Mouse (Mus musculus) testis, adult 2 months (tissue): ENCODE data around the gene Chrdl2. TPM values are rescaled to one million over a fixed set of nuclear protein-coding genes. Genes with fewer than 3 reads are reported as not detected.
"Not testable (repeated sequence)": the region's sequence is repeated elsewhere in the genome, so short reads cannot be mapped to it uniquely, and the experiment has no call there.

Experiments
- H3K27ac ChIP-seq: fragments of 200-500 bp; 2 replicates; pipeline ENCODE4 v1.5.1; 2012; ENCODE audit warnings: low read depth, low read length; ENCODE audit not compliant: control insufficient read depth, insufficient read depth
- H3K27me3 ChIP-seq: fragments of 200-500 bp; 2 replicates; pipeline ENCODE4 v1.6.1; 2012; ENCODE audit warnings: mild to moderate bottlenecking, low read length, moderate library complexity; ENCODE audit not compliant: control insufficient read depth, insufficient read depth
- H3K36me3 ChIP-seq: fragments of 200-500 bp; 2 replicates; pipeline ENCODE4 v1.6.1; 2012; ENCODE audit warnings: mild to moderate bottlenecking, low read length; ENCODE audit not compliant: control insufficient read depth, insufficient read depth
- H3K4me1 ChIP-seq: fragments of 200-500 bp; 2 replicates; pipeline ENCODE4 v1.6.1; 2012; ENCODE audit warnings: low read length; ENCODE audit not compliant: control insufficient read depth, insufficient read depth
- H3K4me3 ChIP-seq: fragments of 200-500 bp; 2 replicates; pipeline ENCODE4 v1.5.1; 2012; ENCODE audit warnings: low read depth, mild to moderate bottlenecking, low read length, moderate library complexity, mixed read lengths; ENCODE audit not compliant: control insufficient read depth
- CTCF ChIP-seq: fragments of 200-500 bp; IDR thresholded peaks from 2 replicates; pipeline ENCODE4 v1.5.1; 2012; ENCODE audit warnings: low read depth, mild to moderate bottlenecking, inconsistent platforms, low read length, moderate library complexity; ENCODE audit not compliant: control insufficient read depth, insufficient read depth, insufficient replicate concordance
- POLR2A ChIP-seq: fragments of 200-500 bp; IDR thresholded peaks from 2 replicates; pipeline ENCODE4 v1.6.1; 2012; ENCODE audit warnings: low read depth, mild to moderate bottlenecking, inconsistent platforms, low read length, moderate library complexity; ENCODE audit not compliant: control insufficient read depth
- polyA plus RNA-seq: library from polyadenylated mRNA; depleted of rRNA; stranded (reverse); fragments of >200 nt; gene quantifications from 2 replicates; pipeline ENCODE4 v1.2.3, GENCODE M21; 2012

Chrdl2 gene
- polyA plus RNA-seq, 1 experiment, result 0.38 TPM

- Histone ChIP-seq H3K27ac (no peak overlapping the region), H3K4me1 (peaks cover 5% of the 10 kb centered on the region), H3K36me3 (no peaks in the 10 kb centered on the region), H3K4me3 (no peak overlapping the region), H3K27me3 (no peaks in the 10 kb centered on the region)
- TF ChIP-seq POLR2A, result no peak
- TF ChIP-seq CTCF, result no peak
These were observed 37.6 kb downstream of the Chrdl2 start for GRCm38 (mm10) chr7:100043605-100044031.

GRCm38 (mm10) chr7:100046486-100046885, 40.5 kb downstream of the Chrdl2 start:
- H3K4me1 ChIP-seq, result peaks cover 5% of the 10 kb centered on the region
- no peak overlapping the region for H3K4me3 ChIP-seq
- no peak overlapping the region for H3K27ac ChIP-seq
- TF ChIP-seq POLR2A (no peak), CTCF (no peak)
- H3K36me3 ChIP-seq, result no peaks in the 10 kb centered on the region
- H3K27me3 ChIP-seq, result no peaks in the 10 kb centered on the region

- no peak overlapping the region for H3K27ac ChIP-seq
- no peak overlapping the region for H3K4me3 ChIP-seq
- no peaks in the 10 kb centered on the region for H3K36me3 ChIP-seq
- TF ChIP-seq POLR2A, result no peak
- TF ChIP-seq CTCF, result no peak
- H3K27me3 ChIP-seq, result no peaks in the 10 kb centered on the region
- no peaks in the 10 kb centered on the region for H3K4me1 ChIP-seq
These were observed 45.9 kb downstream of the Chrdl2 start for GRCm38 (mm10) chr7:100051904-100052303.

DNA sequence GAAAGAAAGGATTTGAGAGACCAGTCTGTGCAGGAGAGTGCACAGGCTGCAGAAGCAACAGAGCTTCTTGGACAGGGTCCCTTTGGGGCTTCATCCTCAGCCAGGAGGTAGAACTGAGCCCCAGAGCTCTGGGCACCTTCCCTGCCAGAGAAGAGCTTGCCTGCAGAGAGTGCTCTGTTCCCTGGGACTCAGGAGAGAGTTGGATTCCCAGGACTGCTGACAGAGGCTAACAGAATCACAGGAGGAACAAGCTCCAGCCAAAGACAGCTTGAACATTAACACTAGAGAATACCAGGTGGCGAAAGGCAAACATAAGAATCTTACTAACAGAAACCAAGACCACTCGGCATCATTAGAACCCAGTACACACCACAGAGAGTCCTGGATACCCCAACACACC, 47.0 kb downstream of the Chrdl2 start:
- not testable (repeated sequence) for H3K36me3 ChIP-seq, H3K4me1 ChIP-seq, H3K27me3 ChIP-seq, H3K4me3 ChIP-seq, H3K27ac ChIP-seq

DNA sequence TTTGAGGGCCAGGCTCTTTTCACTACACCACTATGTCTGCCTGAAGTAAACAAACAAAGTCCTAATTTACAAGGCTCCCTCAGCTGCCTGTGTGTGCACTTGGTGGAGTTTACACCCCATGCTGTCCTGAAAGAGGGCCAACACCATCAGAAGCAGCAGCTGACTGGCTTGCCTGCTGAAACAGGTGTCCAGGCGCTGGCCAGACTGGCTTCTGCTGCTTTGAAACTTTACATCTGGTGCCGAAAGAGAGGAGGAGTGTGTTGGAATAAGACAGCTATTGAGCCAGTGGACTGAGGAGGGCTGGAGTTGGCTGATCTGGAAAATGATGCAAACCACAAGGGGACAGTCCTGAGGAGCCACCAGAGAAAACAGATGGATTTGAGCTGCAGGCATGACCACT, 68.0 kb downstream of the Chrdl2 start:
- Histone ChIP-seq H3K27me3 (no peaks in the 10 kb centered on the region), H3K27ac (no peak overlapping the region), H3K4me3 (no peak overlapping the region), H3K4me1 (no peaks in the 10 kb centered on the region), H3K36me3 (no peaks in the 10 kb centered on the region)
- TF ChIP-seq POLR2A (no peak), CTCF (no peak)

DNA sequence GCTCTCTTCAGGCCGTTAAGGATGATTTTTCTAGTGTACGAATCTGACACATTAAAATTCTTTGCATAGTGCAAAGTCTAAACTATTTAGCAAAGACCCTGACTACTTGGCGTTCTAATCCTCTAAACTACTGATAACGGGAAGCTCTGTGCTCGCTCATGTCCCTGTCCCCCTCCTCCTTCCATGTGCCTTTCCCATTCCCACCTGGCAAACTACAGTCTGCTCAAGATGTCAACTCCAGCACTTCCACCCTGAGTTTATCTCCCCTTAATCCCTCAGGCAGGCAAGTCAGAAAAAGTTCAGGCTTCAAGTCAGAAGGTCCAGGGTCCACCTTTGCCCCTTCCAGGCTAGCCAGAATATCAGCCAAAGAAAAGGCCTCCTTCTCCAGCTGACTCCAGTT, 70.3 kb downstream of the Chrdl2 start:
- no peak overlapping the region for H3K27ac ChIP-seq
- no peak overlapping the region for H3K4me3 ChIP-seq
- no peaks in the 10 kb centered on the region for H3K36me3 ChIP-seq
- H3K27me3 ChIP-seq, result no peaks in the 10 kb centered on the region
- TF ChIP-seq CTCF, result no peak
- TF ChIP-seq POLR2A, result no peak
- H3K4me1 ChIP-seq, result no peaks in the 10 kb centered on the region

DNA sequence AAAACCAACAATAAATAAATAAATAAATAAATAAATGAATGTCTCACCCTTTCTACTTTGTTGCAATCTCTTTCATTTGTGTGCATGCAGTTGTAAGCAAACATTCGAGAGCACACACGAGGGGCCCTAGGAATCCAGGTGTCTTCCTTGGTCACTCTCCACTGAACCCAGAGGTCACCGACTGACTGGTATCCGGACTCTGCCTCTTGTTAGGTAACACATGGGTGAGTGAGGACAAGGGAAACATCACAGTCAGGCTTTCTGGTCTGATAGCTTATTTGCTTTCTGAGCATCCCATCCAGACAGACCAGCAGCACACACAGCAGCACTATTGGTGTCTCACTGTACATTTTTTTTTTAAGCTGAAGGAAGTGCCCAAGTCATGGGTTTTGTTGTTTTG, 71.1 kb downstream of the Chrdl2 start:
- Histone ChIP-seq H3K36me3 (no peaks in the 10 kb centered on the region), H3K27me3 (no peaks in the 10 kb centered on the region), H3K4me3 (no peak overlapping the region), H3K4me1 (no peaks in the 10 kb centered on the region), H3K27ac (no peak overlapping the region)
- no peak for TF ChIP-seq POLR2A
- no peak for TF ChIP-seq CTCF

- Histone ChIP-seq H3K27ac (no peak overlapping the region), H3K27me3 (no peaks in the 10 kb centered on the region), H3K36me3 (no peaks in the 10 kb centered on the region; the same call in 1 of the 2 replicates), H3K4me3 (no peak overlapping the region), H3K4me1 (no peaks in the 10 kb centered on the region)
- no peak for TF ChIP-seq CTCF
- no peak for TF ChIP-seq POLR2A
These were observed 74.3 kb downstream of the Chrdl2 start for GRCm38 (mm10) chr7:100080087-100080781.
